Mouse (Mus musculus): ENCODE data around the gene Cenpe. TPM values are rescaled to one million over a fixed set of nuclear protein-coding genes. Genes with fewer than 3 reads are reported as not detected.
"Not testable (repeated sequence)": the region's sequence is repeated elsewhere in the genome, so short reads cannot be mapped to it uniquely, and the experiment has no call there.

The Cenpe gene
- 0.18 and 0.66 TPM in 2 replicates for polyA plus RNA-seq (2012; rRNA removed)

DNA sequence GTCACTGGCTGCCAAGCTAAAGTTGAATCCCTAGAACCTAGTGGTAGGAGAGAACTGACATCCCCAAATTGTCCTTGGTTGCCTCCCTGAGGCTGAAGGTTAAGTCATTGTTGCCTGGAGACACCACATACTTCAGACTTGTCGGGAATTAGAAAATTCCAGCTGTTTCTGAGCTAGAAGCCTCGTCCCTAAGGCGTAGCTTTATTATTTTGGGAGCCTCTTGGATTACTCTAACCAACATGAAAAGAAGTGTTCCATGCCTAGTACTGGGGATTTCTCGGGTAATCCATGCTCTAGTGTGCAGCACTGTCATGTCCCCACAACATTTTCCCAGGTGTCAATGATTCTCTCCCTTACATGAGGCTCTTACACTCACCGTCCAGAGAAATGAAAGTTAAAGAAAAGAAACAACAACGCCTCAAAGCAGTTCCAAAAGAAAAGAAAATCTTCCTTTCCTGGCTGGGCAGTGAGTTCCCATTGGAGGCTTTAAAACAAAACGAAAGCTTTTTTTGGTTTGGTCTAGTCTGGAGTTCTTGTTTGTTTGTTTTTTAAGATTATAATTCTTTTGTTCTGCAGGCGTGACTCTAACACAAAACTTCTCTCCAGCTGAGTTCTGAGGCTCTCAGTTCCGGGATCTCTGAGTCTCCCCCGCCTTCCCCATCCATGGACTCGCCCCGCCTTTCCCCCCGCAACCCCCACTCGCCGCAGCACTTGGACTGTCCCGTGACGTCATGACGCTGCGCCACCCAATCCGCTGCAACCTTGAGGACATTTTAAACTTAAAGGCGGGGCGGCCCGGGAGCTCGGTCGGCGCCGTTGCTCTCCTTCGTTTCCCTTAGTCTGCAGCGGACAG, at the start of gene Cenpe:
TSS of gene Cenpe (plus strand) at position 733 of the 853 bp plus-strand sequence.
- TF ChIP-seq POLR2A (IDR thresholded peaks at IDR 0.05; ENCODE audit: low read depth, low read length) (no peak; the same call in 1 of the 2 replicates), CTCF (IDR thresholded peaks at IDR 0.05; ENCODE audit: extremely low read depth, insufficient read length, insufficient replicate concordance, low read depth, low read length) (no peak)
- WGBS, result 1% methylated on average over 29 of the region's 29 CpGs
- peak within 1 kb of the TSS; percentile 37 for H3K27ac ChIP-seq (ENCODE audit: insufficient read depth, low read depth, low read length)

DNA sequence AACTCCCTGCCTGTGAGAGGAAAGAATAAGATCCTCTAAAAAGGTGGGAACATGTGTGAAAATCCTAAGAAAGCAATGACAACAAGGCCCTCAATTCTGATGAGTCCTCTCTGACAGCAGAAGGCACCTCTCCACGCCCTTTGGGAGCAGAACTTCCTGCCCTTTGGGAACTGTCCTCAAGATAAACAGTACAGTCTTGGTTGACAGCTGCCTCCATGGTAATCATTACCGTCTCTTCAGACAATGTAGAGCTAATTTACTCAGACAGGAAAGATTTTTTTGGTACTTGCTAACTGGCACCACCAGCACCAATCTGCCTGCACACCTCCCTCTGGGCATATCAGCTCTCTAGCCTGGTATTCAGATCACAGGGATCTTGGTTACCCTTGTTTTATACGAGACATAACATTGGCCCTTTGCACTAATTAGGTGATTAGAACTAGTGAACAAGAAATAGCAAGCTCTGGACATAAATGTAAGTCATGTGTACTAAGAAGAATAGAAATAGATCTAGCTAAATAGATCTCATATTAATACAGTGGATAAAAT, 40.4 kb upstream of the Cenpe start:
- H3K27ac ChIP-seq (ENCODE audit: insufficient read depth, low read depth, low read length), result no peak overlapping the region
- no peaks in the 10 kb centered on the region for H3K36me3 ChIP-seq (ENCODE audit: control insufficient read depth, insufficient read depth, low read length)
- H3K4me1 ChIP-seq (ENCODE audit: control insufficient read depth, insufficient read depth, insufficient read length, low read length), result no peaks in the 10 kb centered on the region
- WGBS, result 41% methylated on average over 3 of the region's 3 CpGs
- H3K27me3 ChIP-seq (ENCODE audit: control insufficient read depth, insufficient read depth, low read length), result no peaks in the 10 kb centered on the region
- no peak overlapping the region for H3K4me3 ChIP-seq (ENCODE audit: low read depth, low read length)
- TF ChIP-seq POLR2A (IDR thresholded peaks at IDR 0.05; ENCODE audit: low read depth, low read length) (no peak), CTCF (IDR thresholded peaks at IDR 0.05; ENCODE audit: extremely low read depth, insufficient read length, insufficient replicate concordance, low read depth, low read length) (no peak)

More for the DNA sequence above, at the start of gene Cenpe:
- Histone ChIP-seq H3K27me3 (ENCODE audit: control insufficient read depth, insufficient read depth, low read length) (no peaks in the 10 kb centered on the region), H3K4me3 (ENCODE audit: low read depth, low read length) (peak within 1 kb of the TSS; percentile 91), H3K36me3 (ENCODE audit: control insufficient read depth, insufficient read depth, low read length) (peaks cover 5% of the 10 kb centered on the region), H3K4me1 (ENCODE audit: control insufficient read depth, insufficient read depth, insufficient read length, low read length) (peaks cover 4% of the 10 kb centered on the region)

DNA sequence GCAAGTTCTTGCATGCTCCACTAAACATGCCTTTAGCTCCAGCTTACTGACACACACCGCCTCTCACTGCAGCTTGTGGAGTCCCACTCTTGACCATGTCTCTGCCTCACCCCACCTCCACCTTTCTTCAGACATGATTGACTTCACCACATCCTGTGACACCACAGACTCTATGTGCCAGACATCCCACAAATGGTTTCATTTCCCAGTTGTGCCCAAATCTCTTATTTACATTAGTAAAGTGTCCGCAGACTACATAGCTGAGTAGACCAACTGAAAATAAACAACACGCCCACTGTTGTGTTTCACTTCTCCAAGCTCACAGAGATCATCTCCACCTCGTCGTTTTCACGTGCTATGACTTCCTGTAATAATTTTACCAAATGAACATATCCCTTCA, 20.5 kb upstream of the Cenpe start:
- no peaks in the 10 kb centered on the region for H3K4me1 ChIP-seq (ENCODE audit: control insufficient read depth, insufficient read depth, insufficient read length, low read length)
- no peak overlapping the region for H3K27ac ChIP-seq (ENCODE audit: insufficient read depth, low read depth, low read length)
- H3K4me3 ChIP-seq (ENCODE audit: low read depth, low read length), result no peak overlapping the region
- no peaks in the 10 kb centered on the region for H3K27me3 ChIP-seq (ENCODE audit: control insufficient read depth, insufficient read depth, low read length)
- WGBS, result 55% methylated on average over 6 of the region's 6 CpGs
- no peaks in the 10 kb centered on the region for H3K36me3 ChIP-seq (ENCODE audit: control insufficient read depth, insufficient read depth, low read length)
- TF ChIP-seq CTCF (IDR thresholded peaks at IDR 0.05; ENCODE audit: extremely low read depth, insufficient read length, insufficient replicate concordance, low read depth, low read length) (no peak), POLR2A (IDR thresholded peaks at IDR 0.05; ENCODE audit: low read depth, low read length) (no peak)

DNA sequence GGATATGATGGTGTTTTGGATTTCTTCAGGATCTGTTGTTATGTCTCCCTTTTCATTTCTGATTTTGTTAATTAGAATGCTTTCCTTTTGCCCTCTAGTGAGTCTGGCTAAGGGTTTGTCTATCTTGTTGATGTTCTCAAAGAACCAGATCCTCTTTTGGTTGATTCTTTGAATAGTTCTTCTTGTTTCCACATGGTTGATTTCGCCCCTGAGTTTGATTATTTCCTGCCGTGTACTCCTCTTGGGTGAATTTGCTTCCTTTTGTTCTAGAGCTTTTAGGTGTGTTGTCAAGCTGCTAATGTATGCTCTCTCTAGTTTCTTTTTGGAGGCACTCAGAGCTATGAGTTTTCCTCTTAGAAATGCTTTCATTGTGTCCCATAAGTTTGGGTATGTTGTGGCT, 14.3 kb upstream of the Cenpe start:
- not testable (repeated sequence) for H3K4me1 ChIP-seq (ENCODE audit: control insufficient read depth, insufficient read depth, insufficient read length, low read length); H3K27me3 ChIP-seq (ENCODE audit: control insufficient read depth, insufficient read depth, low read length); H3K36me3 ChIP-seq (ENCODE audit: control insufficient read depth, insufficient read depth, low read length); H3K27ac ChIP-seq (ENCODE audit: insufficient read depth, low read depth, low read length); H3K4me3 ChIP-seq (ENCODE audit: low read depth, low read length)
- WGBS, result 81% methylated on average over 2 of the region's 2 CpGs

DNA sequence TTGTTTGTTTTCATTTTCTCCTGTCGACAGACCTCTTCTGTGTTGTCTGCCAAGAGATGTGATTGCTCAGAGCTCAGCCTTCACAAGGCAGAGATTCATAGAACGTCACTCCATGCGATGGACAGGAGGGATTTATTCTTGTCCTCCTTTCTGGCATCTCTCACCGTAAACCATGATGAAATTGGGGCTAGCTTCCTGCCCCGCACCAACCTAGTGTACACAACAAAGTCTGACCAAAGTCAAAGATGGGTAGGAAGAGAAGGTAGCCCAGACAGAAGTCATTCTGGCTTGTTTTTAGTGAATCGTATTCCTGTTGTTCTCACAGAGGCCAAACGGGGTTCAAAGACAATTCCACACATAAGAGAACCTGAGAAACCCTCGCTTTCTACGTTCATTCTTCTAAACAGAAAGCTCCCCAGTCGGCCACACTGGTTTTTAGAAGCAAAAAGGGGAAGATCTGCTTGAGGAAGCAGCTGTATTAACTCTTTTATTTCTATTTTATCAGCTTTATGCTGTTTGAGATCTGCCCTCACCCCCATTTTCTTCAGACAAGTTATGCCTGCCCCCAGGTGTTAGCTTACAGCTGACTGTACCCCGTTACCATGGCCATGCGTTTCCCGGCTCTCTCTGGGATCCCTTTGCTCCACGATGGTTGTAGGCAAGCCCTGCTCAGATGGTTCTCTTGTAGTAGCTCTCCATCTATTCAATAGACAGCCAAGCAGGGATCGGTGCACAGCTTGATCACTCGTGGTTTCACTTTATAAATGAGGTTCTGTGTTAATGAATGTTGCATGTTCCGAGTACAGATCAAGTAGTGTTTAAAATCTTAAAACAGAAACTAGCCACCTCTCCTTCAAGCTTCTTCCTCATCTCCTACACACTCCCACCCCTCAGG, 11.7 kb upstream of the Cenpe start:
- TF ChIP-seq POLR2A (IDR thresholded peaks at IDR 0.05; ENCODE audit: low read depth, low read length) (no peak), CTCF (IDR thresholded peaks at IDR 0.05; ENCODE audit: extremely low read depth, insufficient read length, insufficient replicate concordance, low read depth, low read length) (no peak)
- Histone ChIP-seq H3K4me1 (ENCODE audit: control insufficient read depth, insufficient read depth, insufficient read length, low read length) (no peaks in the 10 kb centered on the region), H3K36me3 (ENCODE audit: control insufficient read depth, insufficient read depth, low read length) (no peaks in the 10 kb centered on the region), H3K27me3 (ENCODE audit: control insufficient read depth, insufficient read depth, low read length) (no peaks in the 10 kb centered on the region), H3K4me3 (ENCODE audit: low read depth, low read length) (0 out of 2 replicates have a peak overlapping the region, but pooled peaks have one; percentile 1), H3K27ac (ENCODE audit: insufficient read depth, low read depth, low read length) (no peak overlapping the region)
- WGBS, result 78% methylated on average over 17 of the region's 17 CpGs

DNA sequence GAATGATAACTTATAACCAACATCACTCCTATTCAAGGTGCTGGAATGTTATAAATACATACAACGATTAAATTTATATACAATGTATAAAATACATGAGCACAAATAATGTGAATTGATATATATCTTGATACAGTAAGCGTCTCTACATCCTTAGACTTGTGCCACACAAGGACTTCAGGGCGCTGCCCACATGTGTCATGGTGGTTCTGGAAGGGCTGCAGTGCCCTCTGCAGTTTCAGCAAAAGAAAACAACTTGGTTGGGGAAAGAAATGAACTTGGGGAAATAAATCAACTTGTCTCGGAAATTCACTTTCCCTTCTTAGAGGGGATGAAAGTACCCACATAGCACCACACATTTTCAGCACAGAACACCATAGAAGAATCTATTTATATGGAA, 5.7 kb upstream of the Cenpe start:
- Histone ChIP-seq H3K27ac (ENCODE audit: insufficient read depth, low read depth, low read length) (no peak overlapping the region), H3K4me1 (ENCODE audit: control insufficient read depth, insufficient read depth, insufficient read length, low read length) (no peaks in the 10 kb centered on the region), H3K27me3 (ENCODE audit: control insufficient read depth, insufficient read depth, low read length) (no peaks in the 10 kb centered on the region), H3K4me3 (ENCODE audit: low read depth, low read length) (no peak overlapping the region), H3K36me3 (ENCODE audit: control insufficient read depth, insufficient read depth, low read length) (no peaks in the 10 kb centered on the region)
- TF ChIP-seq POLR2A (IDR thresholded peaks at IDR 0.05; ENCODE audit: low read depth, low read length) (no peak), CTCF (IDR thresholded peaks at IDR 0.05; ENCODE audit: extremely low read depth, insufficient read length, insufficient replicate concordance, low read depth, low read length) (peak; percentile 50; the same call in 1 of the 2 replicates)
- WGBS, result 31% methylated on average over 4 of the region's 4 CpGs

All from small intestine, adult 2 months (tissue).